Comparison of ENCODE assay signal across 11 mouse cellular contexts in genomic region chr6:145488251-145488650, GRCm38 (mm10).
"Had no signal": no experiment of that assay in that cellular context is flagged by ENCODE, and none has a peak within 500 bp of the region (broad histone marks: within the 10 kb centered on the region; RNA-seq: fewer than 3 reads in every experiment).

No protein-coding gene starts in this region.

- H3K4me1 ChIP-seq: liver, embryonic 13.5 days had no signal

- H3K9me3 ChIP-seq: liver, embryonic 13.5 days; midbrain, embryonic 12.5 days had no signal

- H3K4me3 ChIP-seq: left cerebral cortex, adult 2 months; liver, embryonic 13.5 days; midbrain, embryonic 12.5 days had no signal

- H3K27me3 ChIP-seq: liver, embryonic 13.5 days; midbrain, embryonic 12.5 days had no signal

- H3K36me3 ChIP-seq: liver, embryonic 13.5 days; midbrain, embryonic 12.5 days had no signal

- H3K9ac ChIP-seq: liver, embryonic 13.5 days; midbrain, embryonic 12.5 days had no signal

- ATAC-seq: midbrain, embryonic 16.5 days had no signal

- H3K27ac ChIP-seq: left cerebral cortex, adult 2 months; liver, embryonic 13.5 days; macrophage; midbrain, embryonic 12.5 days had no signal

- DNase-seq: kidney, postnatal 10 days; kidney, postnatal 36 days; layer of hippocampus, postnatal 36 days; liver, embryonic 13.5 days; lung, adult 2 months; thymus, adult 18-20 months; thymus, postnatal 36 days had no signal

- H3K4me2 ChIP-seq: liver, embryonic 13.5 days; midbrain, embryonic 12.5 days had no signal
